Mouse (Mus musculus): ENCODE measurements around the gene Msn. TPM values are rescaled to one million over a fixed set of nuclear protein-coding genes. Genes with fewer than 3 reads are reported as not detected.
A peak's percentile ranks its signal among the peaks of the same experiment; 100 is the strongest.

Gene Msn
- polyA plus RNA-seq, 1 experiment: 159 TPM

GRCm38 (mm10) chrX:96099003-96099402, 3.2 kb downstream of the Msn start:
- Histone ChIP-seq H3K4me3 (ENCODE audit: extremely low read depth, insufficient read depth, insufficient read length) (no peak overlapping the region), H3K36me3 (ENCODE audit: control insufficient read depth, insufficient read depth, low read length) (0 out of 2 replicates have a peak, but pooled peaks cover 1% of the 10 kb centered on the region), H3K27me3 (ENCODE audit: control insufficient read depth, insufficient read depth, low read length) (no peaks in the 10 kb centered on the region), H3K27ac (ENCODE audit: insufficient read depth, low read length) (no peak overlapping the region; the same call in 1 of the 2 replicates), H3K4me1 (ENCODE audit: control insufficient read depth, insufficient read depth, insufficient read length) (peaks cover 2% of the 10 kb centered on the region; the same call in 1 of the 2 replicates)
- DNase-seq (ENCODE audit: low read depth in 1 of 2, low spot score in 2 of 2): no peak
- TF ChIP-seq POLR2A (IDR thresholded peaks at IDR 0.05; ENCODE audit: low read depth, low read length) (no peak), CTCF (IDR thresholded peaks at IDR 0.05; ENCODE audit: extremely low read depth, insufficient read depth, insufficient read length, insufficient replicate concordance) (no peak)
- WGBS: 61% methylated on average over 2 of the region's 2 CpGs

GRCm38 (mm10) chrX:96107427-96108291, 11.8 kb downstream of the Msn start:
- 55% methylated on average over 3 of the region's 3 CpGs for WGBS
- H3K27me3 ChIP-seq (ENCODE audit: control insufficient read depth, insufficient read depth, low read length): no peaks in the 10 kb centered on the region
- no peaks in the 10 kb centered on the region for H3K36me3 ChIP-seq (ENCODE audit: control insufficient read depth, insufficient read depth, low read length)
- H3K4me1 ChIP-seq (ENCODE audit: control insufficient read depth, insufficient read depth, insufficient read length): peaks cover 5% of the 10 kb centered on the region; the same call in 1 of the 2 replicates
- no peak overlapping the region for H3K27ac ChIP-seq (ENCODE audit: insufficient read depth, low read length)
- no peak for TF ChIP-seq POLR2A (IDR thresholded peaks at IDR 0.05; ENCODE audit: low read depth, low read length)
- no peak for TF ChIP-seq CTCF (IDR thresholded peaks at IDR 0.05; ENCODE audit: extremely low read depth, insufficient read depth, insufficient read length, insufficient replicate concordance)
- no peak for DNase-seq (ENCODE audit: low read depth in 1 of 2, low spot score in 2 of 2)
- H3K4me3 ChIP-seq (ENCODE audit: extremely low read depth, insufficient read depth, insufficient read length): no peak overlapping the region

- TF ChIP-seq POLR2A (IDR thresholded peaks at IDR 0.05; ENCODE audit: low read depth, low read length) (no peak), CTCF (IDR thresholded peaks at IDR 0.05; ENCODE audit: extremely low read depth, insufficient read depth, insufficient read length, insufficient replicate concordance) (no peak)
- H3K4me3 ChIP-seq (ENCODE audit: extremely low read depth, insufficient read depth, insufficient read length): no peak overlapping the region
- H3K27me3 ChIP-seq (ENCODE audit: control insufficient read depth, insufficient read depth, low read length): no peaks in the 10 kb centered on the region
- H3K4me1 ChIP-seq (ENCODE audit: control insufficient read depth, insufficient read depth, insufficient read length): no peaks in the 10 kb centered on the region; the same call in 1 of the 2 replicates
- H3K27ac ChIP-seq (ENCODE audit: insufficient read depth, low read length): no peak overlapping the region
- DNase-seq (ENCODE audit: low read depth in 1 of 2, low spot score in 2 of 2): no peak
- H3K36me3 ChIP-seq (ENCODE audit: control insufficient read depth, insufficient read depth, low read length): peaks cover 5% of the 10 kb centered on the region; the same call in 1 of the 2 replicates
Observed at GRCm38 (mm10) chrX:96113106-96113634, 17.3 kb downstream of the Msn start.

GRCm38 (mm10) chrX:96115501-96115900, 19.7 kb downstream of the Msn start:
- peak in 1 of 2 experiments; percentile 35 for DNase-seq (ENCODE audit: low read depth in 1 of 2, low spot score in 2 of 2)
- Histone ChIP-seq H3K36me3 (ENCODE audit: control insufficient read depth, insufficient read depth, low read length) (peaks cover 5% of the 10 kb centered on the region; the same call in 1 of the 2 replicates), H3K27me3 (ENCODE audit: control insufficient read depth, insufficient read depth, low read length) (no peaks in the 10 kb centered on the region), H3K27ac (ENCODE audit: insufficient read depth, low read length) (no peak overlapping the region), H3K4me3 (ENCODE audit: extremely low read depth, insufficient read depth, insufficient read length) (no peak overlapping the region), H3K4me1 (ENCODE audit: control insufficient read depth, insufficient read depth, insufficient read length) (peaks cover 2% of the 10 kb centered on the region)
- TF ChIP-seq CTCF (IDR thresholded peaks at IDR 0.05; ENCODE audit: extremely low read depth, insufficient read depth, insufficient read length, insufficient replicate concordance): no peak
- no peak for TF ChIP-seq POLR2A (IDR thresholded peaks at IDR 0.05; ENCODE audit: low read depth, low read length)

- TF ChIP-seq CTCF (IDR thresholded peaks at IDR 0.05; ENCODE audit: extremely low read depth, insufficient read depth, insufficient read length, insufficient replicate concordance) (no peak), POLR2A (IDR thresholded peaks at IDR 0.05; ENCODE audit: low read depth, low read length) (no peak)
- WGBS: 44% methylated on average over 1 of the region's 1 CpGs
- Histone ChIP-seq H3K27ac (ENCODE audit: insufficient read depth, low read length) (no peak overlapping the region), H3K27me3 (ENCODE audit: control insufficient read depth, insufficient read depth, low read length) (no peaks in the 10 kb centered on the region), H3K4me1 (ENCODE audit: control insufficient read depth, insufficient read depth, insufficient read length) (peaks cover 2% of the 10 kb centered on the region), H3K4me3 (ENCODE audit: extremely low read depth, insufficient read depth, insufficient read length) (no peak overlapping the region), H3K36me3 (ENCODE audit: control insufficient read depth, insufficient read depth, low read length) (peaks cover 5% of the 10 kb centered on the region; the same call in 1 of the 2 replicates)
- no peak for DNase-seq (ENCODE audit: low read depth in 1 of 2, low spot score in 2 of 2)
Observed at GRCm38 (mm10) chrX:96117366-96117765, 21.5 kb downstream of the Msn start.

GRCm38 (mm10) chrX:96119997-96120396, 24.2 kb downstream of the Msn start:
- TF ChIP-seq CTCF (IDR thresholded peaks at IDR 0.05; ENCODE audit: extremely low read depth, insufficient read depth, insufficient read length, insufficient replicate concordance) (no peak), POLR2A (IDR thresholded peaks at IDR 0.05; ENCODE audit: low read depth, low read length) (no peak)
- H3K4me3 ChIP-seq (ENCODE audit: extremely low read depth, insufficient read depth, insufficient read length): no peak overlapping the region
- no peaks in the 10 kb centered on the region for H3K27me3 ChIP-seq (ENCODE audit: control insufficient read depth, insufficient read depth, low read length)
- H3K4me1 ChIP-seq (ENCODE audit: control insufficient read depth, insufficient read depth, insufficient read length): peaks cover 2% of the 10 kb centered on the region
- 70% methylated on average over 2 of the region's 2 CpGs for WGBS
- no peak overlapping the region for H3K27ac ChIP-seq (ENCODE audit: insufficient read depth, low read length)
- peaks cover 1% of the 10 kb centered on the region; the same call in 1 of the 2 replicates for H3K36me3 ChIP-seq (ENCODE audit: control insufficient read depth, insufficient read depth, low read length)
- DNase-seq (ENCODE audit: low read depth in 1 of 2, low spot score in 2 of 2): no peak

Data from spleen, adult 2 months (tissue).